Mouse (Mus musculus) embryonic facial prominence, embryonic 13.5 days (tissue): ENCODE results near the gene Zfp119b. TPM values are rescaled to one million over a fixed set of nuclear protein-coding genes. Genes with fewer than 3 reads are reported as not detected.

Experiments
- ATAC-seq: fragments of 200-750 bp; cut with Nextera tagmentation; 2 replicates; pipeline ENCODE4 v1.8.0; 2017; ENCODE audit warnings: low read depth; ENCODE audit not compliant: insufficient number of reproducible peaks, insufficient read depth, low FRiP score, low TSS enrichment
- H3K27ac ChIP-seq: fragments of 300-500 bp; sonication (generic); 2 replicates; pipeline ENCODE4 v1.5.1; 2015; ENCODE audit warnings: moderate library complexity, mild to moderate bottlenecking, inconsistent platforms
- H3K27me3 ChIP-seq: fragments of 300-500 bp; sonication (generic); 2 replicates; pipeline ENCODE4 v1.6.1; 2015; ENCODE audit warnings: mild to moderate bottlenecking, inconsistent platforms
- H3K36me3 ChIP-seq: fragments of 300-500 bp; sonication (generic); 2 replicates; pipeline ENCODE4 v1.6.1; 2015; ENCODE audit warnings: mild to moderate bottlenecking, inconsistent platforms
- H3K4me1 ChIP-seq: fragments of 300-500 bp; sonication (generic); 2 replicates; pipeline ENCODE4 v1.6.1; 2015; ENCODE audit warnings: inconsistent platforms
- H3K4me2 ChIP-seq: fragments of 300-500 bp; sonication (generic); 2 replicates; pipeline ENCODE4 v1.6.1; 2015; ENCODE audit warnings: moderate library complexity, mild to moderate bottlenecking, inconsistent platforms
- H3K4me3 ChIP-seq: fragments of 300-500 bp; sonication (generic); 2 replicates; pipeline ENCODE4 v1.5.1; 2015; ENCODE audit warnings: mild to moderate bottlenecking, inconsistent platforms
- H3K9ac ChIP-seq: fragments of 300-500 bp; sonication (generic); 2 replicates; pipeline ENCODE4 v1.6.1; 2015; ENCODE audit warnings: mild to moderate bottlenecking, inconsistent platforms
- H3K9me3 ChIP-seq: fragments of 300-500 bp; sonication (generic); 2 replicates; pipeline ENCODE4 v1.6.1; 2016; ENCODE audit warnings: inconsistent platforms
- WGBS: fragments of 180-500 bp; shearing (Covaris S2); methylation state at CpG from one replicate; pipeline ENCODE4 v1.1.7; 2015; ENCODE audit warnings: mixed read lengths; 5-methylcytosine and 5-hydroxymethylcytosine counted together
- polyA plus RNA-seq: library from polyadenylated mRNA; unstranded; fragments of >200 nt; fragmentation: Nextera tagmentation; extraction: Ambion mirVana; gene quantifications from 2 replicates; pipeline ENCODE4 v1.2.1, GENCODE M21; 2015

Zfp119b gene
- 5.8 and 7.2 TPM in 2 replicates for polyA plus RNA-seq

- H3K9me3 ChIP-seq, result no peaks in the 10 kb centered on the region
- H3K9ac ChIP-seq, result no peak within 1 kb of the TSS
- no peak within 1 kb of the TSS for H3K27ac ChIP-seq
- no peak for ATAC-seq
- H3K36me3 ChIP-seq, result no peaks in the 10 kb centered on the region
- no peak within 1 kb of the TSS for H3K4me2 ChIP-seq
- 83% methylated on average over 2 of the region's 2 CpGs for WGBS
- H3K4me3 ChIP-seq, result no peak within 1 kb of the TSS
- H3K4me1 ChIP-seq, result peaks cover 6% of the 10 kb centered on the region; the same call in 1 of the 2 replicates
- H3K27me3 ChIP-seq, result peaks cover 12% of the 10 kb centered on the region
These were observed at the start of gene Zfp119b for GRCm38 (mm10) chr17:55949400-55949799. Gene Zfp119b (minus strand): TSS chr17:55949500.

- Histone ChIP-seq H3K36me3 (peaks cover 58% of the 10 kb centered on the region), H3K9me3 (no peaks in the 10 kb centered on the region), H3K27ac (no peak overlapping the region), H3K4me3 (no peak overlapping the region), H3K4me1 (no peaks in the 10 kb centered on the region), H3K9ac (no peak overlapping the region), H3K27me3 (peaks cover 17% of the 10 kb centered on the region), H3K4me2 (no peak overlapping the region)
- ATAC-seq, result no peak
- WGBS, result 86% methylated on average over 15 of the region's 15 CpGs
These were observed 46.7 kb upstream of the Zfp119b start for GRCm38 (mm10) chr17:55996007-55996406.

GRCm38 (mm10) chr17:55990278-55990898 lies 41.1 kb upstream of the Zfp119b start:
- H3K9ac ChIP-seq, result no peak overlapping the region
- no peak overlapping the region for H3K4me3 ChIP-seq
- WGBS, result 78% methylated on average over 8 of the region's 8 CpGs
- peaks cover 45% of the 10 kb centered on the region for H3K36me3 ChIP-seq
- H3K27ac ChIP-seq, result no peak overlapping the region
- ATAC-seq, result peak; percentile 17; the same call in 1 of the 2 replicates
- no peaks in the 10 kb centered on the region for H3K27me3 ChIP-seq
- H3K4me2 ChIP-seq, result no peak overlapping the region
- H3K4me1 ChIP-seq, result peaks cover 9% of the 10 kb centered on the region; the same call in 1 of the 2 replicates
- H3K9me3 ChIP-seq, result no peaks in the 10 kb centered on the region

- Histone ChIP-seq H3K9ac (peak within 1 kb of the TSS; percentile 75), H3K4me1 (peaks cover 9% of the 10 kb centered on the region; the same call in 1 of the 2 replicates), H3K4me2 (peak within 1 kb of the TSS; percentile 90), H3K27me3 (no peaks in the 10 kb centered on the region), H3K27ac (no peak within 1 kb of the TSS), H3K4me3 (peak within 1 kb of the TSS; percentile 67), H3K36me3 (peaks cover 10% of the 10 kb centered on the region), H3K9me3 (no peaks in the 10 kb centered on the region)
- peak; percentile 34; the same call in 1 of the 2 replicates for ATAC-seq
- WGBS, result 9% methylated on average over 33 of the region's 35 CpGs
These were observed 37.0 kb upstream of the Zfp119b start, which contains the start of gene Fsd1 for GRCm38 (mm10) chr17:55986030-55986961. Gene Fsd1 (plus strand): TSS chr17:55986509.

GRCm38 (mm10) chr17:55977301-55977700 lies 28.0 kb upstream of the Zfp119b start:
- Histone ChIP-seq H3K4me1 (peaks cover 4% of the 10 kb centered on the region; the same call in 1 of the 2 replicates), H3K4me3 (no peak overlapping the region), H3K27me3 (no peaks in the 10 kb centered on the region), H3K9me3 (no peaks in the 10 kb centered on the region), H3K4me2 (no peak overlapping the region), H3K9ac (no peak overlapping the region), H3K36me3 (peaks cover 8% of the 10 kb centered on the region), H3K27ac (no peak overlapping the region)
- 64% methylated on average over 3 of the region's 3 CpGs for WGBS
- ATAC-seq, result no peak

GRCm38 (mm10) chr17:55976255-55976862 lies 27.1 kb upstream of the Zfp119b start:
- H3K9me3 ChIP-seq, result no peaks in the 10 kb centered on the region
- peaks cover 8% of the 10 kb centered on the region for H3K36me3 ChIP-seq
- H3K4me2 ChIP-seq, result no peak overlapping the region
- peaks cover 9% of the 10 kb centered on the region for H3K4me1 ChIP-seq
- H3K27ac ChIP-seq, result no peak overlapping the region
- peaks cover 4% of the 10 kb centered on the region; the same call in 1 of the 2 replicates for H3K27me3 ChIP-seq
- no peak for ATAC-seq
- 17% methylated on average over 13 of the region's 13 CpGs for WGBS
- no peak overlapping the region for H3K9ac ChIP-seq
- H3K4me3 ChIP-seq, result no peak overlapping the region

GRCm38 (mm10) chr17:55971453-55971852 lies 22.2 kb upstream of the Zfp119b start:
- peak overlapping the region; percentile 64 for H3K4me3 ChIP-seq
- ATAC-seq, result no peak
- peaks cover 21% of the 10 kb centered on the region for H3K4me1 ChIP-seq
- H3K27ac ChIP-seq, result no peak overlapping the region
- H3K9me3 ChIP-seq, result no peaks in the 10 kb centered on the region
- peaks cover 23% of the 10 kb centered on the region for H3K36me3 ChIP-seq
- WGBS, result 27% methylated on average over 22 of the region's 22 CpGs
- peak overlapping the region; percentile 86 for H3K4me2 ChIP-seq
- H3K9ac ChIP-seq, result peak overlapping the region; percentile 83
- peaks cover 10% of the 10 kb centered on the region for H3K27me3 ChIP-seq

GRCm38 (mm10) chr17:55969966-55970891 lies 20.9 kb upstream of the Zfp119b start, which contains the start of gene Shd:
Gene Shd (plus strand): TSS chr17:55970467.
- peak within 1 kb of the TSS; percentile 86 for H3K4me2 ChIP-seq
- peak within 1 kb of the TSS; percentile 83 for H3K9ac ChIP-seq
- H3K4me3 ChIP-seq, result peak within 1 kb of the TSS; percentile 64
- peaks cover 21% of the 10 kb centered on the region for H3K4me1 ChIP-seq
- H3K27ac ChIP-seq, result no peak within 1 kb of the TSS
- no peak for ATAC-seq
- no peaks in the 10 kb centered on the region for H3K9me3 ChIP-seq
- WGBS, result 8% methylated on average over 55 of the region's 55 CpGs
- H3K36me3 ChIP-seq, result peaks cover 32% of the 10 kb centered on the region
- peaks cover 10% of the 10 kb centered on the region for H3K27me3 ChIP-seq

GRCm38 (mm10) chr17:55969560-55969959 lies 20.3 kb upstream of the Zfp119b start:
- no peak overlapping the region for H3K27ac ChIP-seq
- ATAC-seq, result no peak
- no peaks in the 10 kb centered on the region for H3K9me3 ChIP-seq
- H3K4me1 ChIP-seq, result peaks cover 21% of the 10 kb centered on the region
- 37% methylated on average over 14 of the region's 14 CpGs for WGBS
- peaks cover 38% of the 10 kb centered on the region for H3K36me3 ChIP-seq
- no peak overlapping the region; the same call in 1 of the 2 replicates for H3K4me3 ChIP-seq
- peaks cover 10% of the 10 kb centered on the region for H3K27me3 ChIP-seq
- H3K9ac ChIP-seq, result peak overlapping the region; percentile 83
- H3K4me2 ChIP-seq, result peak overlapping the region; percentile 86

- Histone ChIP-seq H3K27me3 (peaks cover 10% of the 10 kb centered on the region), H3K4me3 (no peak overlapping the region), H3K4me2 (no peak overlapping the region), H3K9ac (no peak overlapping the region), H3K27ac (no peak overlapping the region), H3K36me3 (peaks cover 40% of the 10 kb centered on the region), H3K9me3 (no peaks in the 10 kb centered on the region), H3K4me1 (peaks cover 23% of the 10 kb centered on the region)
- WGBS, result 42% methylated on average over 7 of the region's 7 CpGs
- no peak for ATAC-seq
These were observed 18.9 kb upstream of the Zfp119b start for GRCm38 (mm10) chr17:55968210-55968609.
